Mouse (Mus musculus): ENCODE results near the gene Sox15. TPM values are rescaled to one million over a fixed set of nuclear protein-coding genes. Genes with fewer than 3 reads are reported as not detected.
A peak's percentile ranks its signal among the peaks of the same experiment; 100 is the strongest.
"Not testable (repeated sequence)": the region's sequence is repeated elsewhere in the genome, so short reads cannot be mapped to it uniquely, and the experiment has no call there.

The Sox15 gene
- polyA plus RNA-seq, 1 experiment from 2014 or later: not detected

DNA sequence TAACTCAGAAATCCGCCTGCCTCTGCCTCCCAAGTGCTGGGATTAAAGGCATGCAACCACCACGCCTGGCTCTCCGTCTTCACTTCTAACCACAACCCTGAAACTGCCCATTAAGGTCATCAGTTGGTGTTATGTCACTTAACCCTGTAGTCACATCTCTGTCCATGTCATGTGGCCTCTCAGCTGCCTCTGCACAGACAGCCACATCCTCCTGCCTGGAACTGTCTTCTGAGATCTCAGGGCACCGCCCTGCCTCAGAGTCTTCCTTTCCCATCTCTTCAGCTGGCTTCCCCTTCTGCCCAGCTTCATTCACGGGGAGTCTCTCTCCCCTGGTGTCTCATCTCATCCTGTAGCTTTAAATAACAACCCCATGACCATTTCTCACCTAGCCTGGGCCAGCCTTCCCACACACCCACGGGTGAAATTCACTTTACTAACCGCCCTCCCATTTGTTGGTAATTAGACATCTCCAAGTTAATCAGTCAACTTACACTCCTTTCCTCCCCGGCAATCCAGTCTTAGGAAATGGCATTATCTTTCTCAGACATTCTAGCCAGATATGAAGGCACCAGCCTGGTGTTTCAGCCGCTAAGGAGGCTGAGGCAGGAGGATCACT, 37.2 kb downstream of the Sox15 start:
- no peak overlapping the region for H3K9ac ChIP-seq
- H3K27ac ChIP-seq (ENCODE audit: poor library complexity, severe bottlenecking): no peak overlapping the region

GRCm38 (mm10) chr11:69692863-69693262, 37.7 kb downstream of the Sox15 start:
- WGBS: 89% methylated on average over 6 of the region's 6 CpGs
- no peak overlapping the region for H3K9ac ChIP-seq
- no peaks in the 10 kb centered on the region for H3K9me3 ChIP-seq (replicated peaks)

More for the DNA sequence above, 37.2 kb downstream of the Sox15 start:
- H3K27me3 ChIP-seq (replicated peaks): no peaks in the 10 kb centered on the region
- WGBS: 62% methylated on average over 9 of the region's 9 CpGs
- no peak for ATAC-seq (ENCODE audit: insufficient number of reproducible peaks, low FRiP score)
- H3K4me2 ChIP-seq: no peak overlapping the region
- peaks cover 14% of the 10 kb centered on the region for H3K4me1 ChIP-seq (replicated peaks)
- H3K4me3 ChIP-seq: no peak overlapping the region
- H3K36me3 ChIP-seq: no peaks in the 10 kb centered on the region
- H3K9me3 ChIP-seq (replicated peaks): no peaks in the 10 kb centered on the region

DNA sequence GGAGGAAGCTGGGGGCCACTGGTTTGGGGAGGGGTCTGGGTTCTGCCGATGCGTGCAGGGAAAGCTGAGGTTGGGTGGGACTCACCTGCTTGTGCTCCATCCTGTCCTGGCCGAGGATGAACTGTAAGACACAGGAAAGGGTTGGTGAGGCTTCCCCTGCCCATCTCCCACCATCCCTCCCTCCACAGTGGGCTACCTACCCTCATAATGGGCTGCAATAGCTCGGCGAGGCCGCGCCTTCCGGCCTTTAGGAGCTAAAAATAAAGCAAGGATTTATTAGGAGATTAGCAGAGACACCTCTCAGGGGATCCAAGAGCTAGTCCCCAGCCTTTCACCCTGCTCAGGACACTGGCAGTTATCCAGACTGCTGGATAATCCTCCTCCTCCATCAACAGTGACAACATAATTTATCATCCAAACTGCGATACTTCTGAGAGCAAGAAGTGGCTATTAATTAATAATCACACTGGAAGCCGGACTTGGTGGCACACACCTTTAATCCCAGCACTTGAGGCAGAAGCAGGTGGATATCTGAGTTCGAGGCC, 38.4 kb downstream of the Sox15 start:
- Histone ChIP-seq H3K36me3 (no peaks in the 10 kb centered on the region), H3K4me2 (no peak overlapping the region), H3K27ac (ENCODE audit: poor library complexity, severe bottlenecking) (no peak overlapping the region), H3K9ac (no peak overlapping the region), H3K27me3 (replicated peaks) (no peaks in the 10 kb centered on the region), H3K4me1 (replicated peaks) (peaks cover 14% of the 10 kb centered on the region), H3K9me3 (replicated peaks) (0 out of 2 replicates have a peak, but pooled peaks cover under 1% of the 10 kb centered on the region), H3K4me3 (no peak overlapping the region)
- no peak for ATAC-seq (ENCODE audit: insufficient number of reproducible peaks, low FRiP score)
- 57% methylated on average over 11 of the region's 11 CpGs for WGBS

More at GRCm38 (mm10) chr11:69692863-69693262, 37.7 kb downstream of the Sox15 start:
- Histone ChIP-seq H3K4me3 (no peak overlapping the region), H3K27me3 (replicated peaks) (no peaks in the 10 kb centered on the region), H3K4me1 (replicated peaks) (peaks cover 14% of the 10 kb centered on the region), H3K4me2 (no peak overlapping the region), H3K27ac (ENCODE audit: poor library complexity, severe bottlenecking) (no peak overlapping the region), H3K36me3 (no peaks in the 10 kb centered on the region)
- ATAC-seq (ENCODE audit: insufficient number of reproducible peaks, low FRiP score): no peak

- Histone ChIP-seq H3K27me3 (replicated peaks) (no peaks in the 10 kb centered on the region), H3K4me2 (peak overlapping the region; percentile 86), H3K4me1 (replicated peaks) (peaks cover 21% of the 10 kb centered on the region), H3K9ac (peak overlapping the region; percentile 74), H3K36me3 (no peaks in the 10 kb centered on the region), H3K27ac (ENCODE audit: poor library complexity, severe bottlenecking) (peak overlapping the region; percentile 33; the same call in 1 of the 2 replicates), H3K9me3 (replicated peaks) (0 out of 2 replicates have a peak, but pooled peaks cover 2% of the 10 kb centered on the region), H3K4me3 (peak overlapping the region; percentile 58)
- 31% methylated on average over 6 of the region's 6 CpGs for WGBS
- ATAC-seq (ENCODE audit: insufficient number of reproducible peaks, low FRiP score): peak; percentile 28
Observed at GRCm38 (mm10) chr11:69695046-69695360, 39.9 kb downstream of the Sox15 start.

DNA sequence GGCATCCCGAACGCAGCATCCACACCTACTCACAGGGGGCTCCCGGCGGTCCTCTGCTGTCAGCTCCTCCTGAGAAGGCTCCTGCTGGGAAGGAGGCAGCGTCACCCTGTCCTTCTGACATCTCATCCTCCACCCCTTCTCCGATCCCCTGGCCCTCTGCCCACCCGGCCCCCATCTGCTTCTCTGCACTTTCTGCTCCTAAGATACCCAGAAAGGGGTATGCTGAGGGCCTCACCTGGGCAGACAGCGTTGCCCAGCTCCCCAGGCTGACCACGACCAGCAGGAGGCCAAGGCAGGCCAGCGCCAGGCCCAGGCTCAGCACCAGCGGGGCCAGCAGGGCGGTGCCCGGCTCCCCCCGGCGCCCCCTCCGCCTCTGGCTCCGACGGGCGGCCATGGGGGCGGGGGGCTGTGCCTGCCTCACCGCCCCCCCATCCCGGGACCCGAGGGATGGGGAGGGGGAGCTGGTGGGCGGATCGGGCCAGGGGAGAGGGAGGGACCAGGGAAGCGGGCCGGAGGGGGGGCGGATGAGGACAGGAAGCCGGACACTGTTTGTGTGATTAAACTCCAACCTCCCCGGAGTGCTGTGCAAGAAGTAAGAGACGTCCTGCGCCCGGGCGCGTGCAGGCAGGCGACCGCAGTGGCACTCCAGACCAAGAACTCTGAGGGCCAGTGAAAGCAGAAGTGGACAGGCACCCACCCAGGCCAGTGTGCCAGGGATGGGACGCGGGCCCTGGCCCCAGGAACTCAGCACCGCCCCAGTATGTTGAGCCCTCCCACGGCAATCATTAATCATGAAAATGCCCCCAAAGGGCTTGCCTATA, 40.5 kb downstream of the Sox15 start, which contains the start of the genes Tnfsf12 and Tnfsfm13:
Gene Tnfsf12 (minus strand): TSS at position 489 of the 821 bp plus-strand sequence.
Gene Tnfsfm13 (minus strand): TSS at position 738 of the 821 bp plus-strand sequence.
- Histone ChIP-seq H3K36me3 (no peaks in the 10 kb centered on the region), H3K9me3 (replicated peaks) (0 out of 2 replicates have a peak, but pooled peaks cover 2% of the 10 kb centered on the region), H3K27ac (ENCODE audit: poor library complexity, severe bottlenecking) (peak within 1 kb of the TSS; percentile 33), H3K4me3 (peak within 1 kb of the TSS; percentile 58), H3K4me2 (peak within 1 kb of the TSS; percentile 86), H3K4me1 (replicated peaks) (peaks cover 26% of the 10 kb centered on the region), H3K9ac (peak within 1 kb of the TSS; percentile 74), H3K27me3 (replicated peaks) (no peaks in the 10 kb centered on the region)
- WGBS: 1% methylated on average over 39 of the region's 41 CpGs
- peak; percentile 73 for ATAC-seq (ENCODE audit: insufficient number of reproducible peaks, low FRiP score)

GRCm38 (mm10) chr11:69697396-69697795, 42.3 kb downstream of the Sox15 start:
- no peaks in the 10 kb centered on the region for H3K27me3 ChIP-seq (replicated peaks)
- no peak overlapping the region for H3K4me3 ChIP-seq
- peaks cover 26% of the 10 kb centered on the region for H3K4me1 ChIP-seq (replicated peaks)
- no peak for ATAC-seq (ENCODE audit: insufficient number of reproducible peaks, low FRiP score)
- H3K27ac ChIP-seq (ENCODE audit: poor library complexity, severe bottlenecking): no peak overlapping the region
- H3K9ac ChIP-seq: no peak overlapping the region
- 0 out of 2 replicates have a peak, but pooled peaks cover 2% of the 10 kb centered on the region for H3K9me3 ChIP-seq (replicated peaks)
- H3K36me3 ChIP-seq: no peaks in the 10 kb centered on the region
- 81% methylated on average over 3 of the region's 3 CpGs for WGBS
- no peak overlapping the region for H3K4me2 ChIP-seq

DNA sequence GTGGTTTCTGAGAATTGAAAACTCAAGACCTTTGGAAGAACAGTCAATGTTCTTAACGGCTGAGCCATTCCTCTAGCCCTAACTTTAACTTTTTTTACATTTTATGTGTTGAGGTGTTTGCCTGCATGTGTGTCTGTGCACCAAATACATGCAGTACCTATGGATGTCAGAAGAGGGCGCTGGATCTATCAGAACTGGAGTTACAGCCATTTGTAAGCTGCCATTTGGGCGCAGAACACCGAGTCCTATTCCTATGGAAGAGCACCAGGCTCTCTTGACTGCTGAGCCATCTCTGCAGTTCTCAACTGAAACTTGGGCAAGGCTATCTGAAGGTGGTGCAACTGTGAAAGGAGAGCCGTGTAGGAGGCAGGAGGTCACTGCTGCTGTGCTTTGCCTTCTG, 43.5 kb downstream of the Sox15 start:
- ATAC-seq (ENCODE audit: insufficient number of reproducible peaks, low FRiP score): no peak
- WGBS: 68% methylated on average over 5 of the region's 5 CpGs
- no peak overlapping the region for H3K27ac ChIP-seq (ENCODE audit: poor library complexity, severe bottlenecking)

GRCm38 (mm10) chr11:69699595-69699994, 44.5 kb downstream of the Sox15 start:
- H3K9me3 ChIP-seq (replicated peaks): 0 out of 2 replicates have a peak, but pooled peaks cover 2% of the 10 kb centered on the region
- no peak overlapping the region for H3K4me3 ChIP-seq
- H3K27ac ChIP-seq (ENCODE audit: poor library complexity, severe bottlenecking): no peak overlapping the region
- 0 out of 2 replicates have a peak overlapping the region, but pooled peaks have one; percentile 1 for H3K4me2 ChIP-seq
- H3K36me3 ChIP-seq: no peaks in the 10 kb centered on the region
- H3K9ac ChIP-seq: no peak overlapping the region; the same call in 1 of the 2 replicates
- no peak for ATAC-seq (ENCODE audit: insufficient number of reproducible peaks, low FRiP score)
- peaks cover 22% of the 10 kb centered on the region for H3K4me1 ChIP-seq (replicated peaks)
- no peaks in the 10 kb centered on the region for H3K27me3 ChIP-seq (replicated peaks)
- 12% methylated on average over 1 of the region's 1 CpGs for WGBS

More for the DNA sequence above, 43.5 kb downstream of the Sox15 start:
- H3K9me3 ChIP-seq (replicated peaks): 0 out of 2 replicates have a peak, but pooled peaks cover 2% of the 10 kb centered on the region
- H3K36me3 ChIP-seq: no peaks in the 10 kb centered on the region
- H3K27me3 ChIP-seq (replicated peaks): no peaks in the 10 kb centered on the region
- H3K4me3 ChIP-seq: no peak overlapping the region
- H3K4me2 ChIP-seq: no peak overlapping the region
- peaks cover 22% of the 10 kb centered on the region for H3K4me1 ChIP-seq (replicated peaks)
- H3K9ac ChIP-seq: no peak overlapping the region

GRCm38 (mm10) chr11:69702886-69703285, 47.8 kb downstream of the Sox15 start:
- H3K27me3 ChIP-seq (replicated peaks); H3K4me2 ChIP-seq; H3K9ac ChIP-seq; ATAC-seq (ENCODE audit: insufficient number of reproducible peaks, low FRiP score); H3K9me3 ChIP-seq (replicated peaks); H3K27ac ChIP-seq (ENCODE audit: poor library complexity, severe bottlenecking); H3K36me3 ChIP-seq; H3K4me3 ChIP-seq: not testable (repeated sequence)
- H3K4me1 ChIP-seq (replicated peaks): peaks cover 12% of the 10 kb centered on the region
- 93% methylated on average over 10 of the region's 10 CpGs for WGBS

DNA sequence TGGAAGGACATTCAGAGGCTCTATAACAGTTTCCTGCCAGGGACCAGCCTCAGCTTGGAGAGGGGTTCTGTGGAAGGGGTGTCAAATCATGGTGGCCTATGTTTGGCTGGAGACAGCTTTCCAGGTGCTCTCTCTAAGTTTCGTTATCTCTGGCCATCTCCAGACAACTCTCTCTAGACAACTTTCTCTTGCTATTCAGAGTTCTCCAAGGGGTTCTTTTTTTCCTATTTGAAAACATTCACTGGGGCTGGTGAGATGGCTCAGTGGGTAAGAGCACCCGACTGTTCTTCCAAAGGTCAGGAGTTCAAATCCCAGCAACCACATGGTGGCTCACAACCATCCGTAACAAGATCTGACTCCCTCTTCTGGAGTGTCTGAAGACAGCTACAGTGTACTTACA, 48.3 kb downstream of the Sox15 start:
- H3K9ac ChIP-seq; H3K36me3 ChIP-seq; H3K27me3 ChIP-seq (replicated peaks); H3K4me2 ChIP-seq; ATAC-seq (ENCODE audit: insufficient number of reproducible peaks, low FRiP score); H3K27ac ChIP-seq (ENCODE audit: poor library complexity, severe bottlenecking); H3K9me3 ChIP-seq (replicated peaks); H3K4me3 ChIP-seq: not testable (repeated sequence)
- WGBS: 82% methylated on average over 3 of the region's 3 CpGs
- H3K4me1 ChIP-seq (replicated peaks): peaks cover 12% of the 10 kb centered on the region

Data from heart, embryonic 12.5 days (tissue).